Mouse (Mus musculus) heart, embryonic 16.5 days (tissue): ENCODE measurements around the gene Slc25a10. TPM values are rescaled to one million over a fixed set of nuclear protein-coding genes. Genes with fewer than 3 reads are reported as not detected.

Experiments used
- ATAC-seq: fragments of 200-750 bp; cut with Nextera tagmentation; replicated peaks from 2 replicates; pipeline ENCODE4 v1.8.0; 2017; ENCODE audit warnings: moderate number of reproducible peaks; ENCODE audit not compliant: insufficient read depth, low FRiP score; ENCODE audit errors: extremely low read depth
- H3K27ac ChIP-seq: fragments of 300-500 bp; sonication (generic); 2 replicates; pipeline ENCODE4 v1.5.1; 2014; ENCODE audit warnings: mild to moderate bottlenecking, low read length, control low read depth, moderate library complexity
- H3K27me3 ChIP-seq: fragments of 300-500 bp; sonication (generic); 2 replicates; pipeline ENCODE4 v1.6.1; 2014; ENCODE audit warnings: low read length, mixed read lengths; ENCODE audit not compliant: control insufficient read depth, insufficient read depth
- H3K36me3 ChIP-seq: fragments of 300-500 bp; sonication (generic); 2 replicates; pipeline ENCODE4 v1.6.1; 2014; ENCODE audit not compliant: control insufficient read depth, insufficient read depth
- H3K4me1 ChIP-seq: fragments of 300-500 bp; sonication (generic); 2 replicates; pipeline ENCODE4 v1.6.1; 2014; ENCODE audit warnings: low read length, mixed read lengths; ENCODE audit not compliant: control insufficient read depth, insufficient read depth
- H3K4me2 ChIP-seq: fragments of 300-500 bp; sonication (generic); 2 replicates; pipeline ENCODE4 v1.6.1; 2014; ENCODE audit warnings: low read depth, mild to moderate bottlenecking, control low read depth, low read length
- H3K4me3 ChIP-seq: fragments of 300-500 bp; sonication (generic); 2 replicates; pipeline ENCODE4 v1.5.1; 2014; ENCODE audit warnings: mild to moderate bottlenecking, control low read depth, low read length
- H3K9ac ChIP-seq: fragments of 300-500 bp; sonication (generic); 2 replicates; pipeline ENCODE4 v1.6.1; 2014; ENCODE audit warnings: low read length, control low read depth
- H3K9me3 ChIP-seq: fragments of 300-500 bp; sonication (generic); replicated peaks from 2 replicates; pipeline ENCODE4 v1.6.1; 2016; ENCODE audit warnings: low read length; ENCODE audit not compliant: control insufficient read depth
- WGBS: fragments of 180-500 bp; shearing (Covaris S2); extraction: QIAGEN DNeasy Blood & Tissue Kit; methylation state at CpG from one replicate; pipeline ENCODE4 v1.1.7; 2014; 5-methylcytosine and 5-hydroxymethylcytosine counted together
- polyA plus RNA-seq: library from polyadenylated mRNA; unstranded; fragments of >200 nt; fragmentation: Nextera tagmentation; extraction: Ambion mirVana; gene quantifications from 2 replicates; pipeline ENCODE4 v1.2.1, GENCODE M21; 2015

Gene Slc25a10
- polyA plus RNA-seq, 1 experiment from 2014 or later: 39.6 TPM

DNA sequence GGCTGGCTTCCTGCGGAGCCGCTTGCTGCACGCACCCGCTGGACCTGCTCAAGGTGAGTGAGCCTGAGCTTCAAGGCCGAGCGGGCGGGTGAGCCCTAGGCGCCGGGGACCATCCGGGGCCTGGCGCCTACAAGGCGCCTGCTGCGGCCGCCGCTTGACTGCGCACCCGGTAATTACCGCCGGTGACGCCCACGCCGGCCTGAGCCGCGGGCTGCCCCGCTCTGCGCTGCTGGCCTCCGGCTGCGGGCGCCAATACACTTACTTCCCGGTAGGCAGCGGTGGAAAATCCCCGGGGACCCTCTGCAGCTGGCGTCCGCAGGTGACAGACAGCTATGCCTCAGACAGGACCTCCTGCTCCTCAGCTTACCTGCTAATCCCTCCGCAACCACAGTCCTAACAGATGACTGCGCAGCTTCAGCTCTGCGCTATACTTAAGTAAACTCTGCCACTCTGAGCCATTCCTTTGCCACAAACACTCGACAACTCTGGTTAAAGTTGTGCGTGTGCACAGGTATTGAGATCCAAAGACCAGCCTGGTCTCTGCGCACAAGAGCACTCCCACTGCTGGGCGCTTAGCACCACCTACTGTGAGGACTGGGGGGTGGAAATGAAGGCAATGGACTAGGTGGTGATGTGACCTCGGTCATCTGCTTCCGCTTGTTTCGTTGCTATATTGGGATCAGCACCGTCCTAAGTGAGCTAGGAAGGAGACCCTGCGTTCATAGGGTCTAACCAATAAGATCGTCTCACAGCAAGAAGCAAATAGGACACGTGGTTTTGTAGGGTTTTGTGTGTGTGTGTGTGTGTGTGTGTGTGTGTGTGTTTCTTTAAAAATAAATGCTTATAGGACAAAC is 611 bp downstream of the Slc25a10 start:
- H3K9me3 ChIP-seq: no peaks in the 10 kb centered on the region
- peak overlapping the region; percentile 89 for H3K4me2 ChIP-seq
- peak overlapping the region; percentile 83 for H3K9ac ChIP-seq
- peak; percentile 50 for ATAC-seq
- H3K27ac ChIP-seq: peak overlapping the region; percentile 82
- peaks cover 24% of the 10 kb centered on the region for H3K4me1 ChIP-seq
- peaks cover 29% of the 10 kb centered on the region for H3K36me3 ChIP-seq
- peak overlapping the region; percentile 83 for H3K4me3 ChIP-seq
- no peaks in the 10 kb centered on the region for H3K27me3 ChIP-seq
- WGBS: under 1% methylated on average over 48 of the region's 48 CpGs

DNA sequence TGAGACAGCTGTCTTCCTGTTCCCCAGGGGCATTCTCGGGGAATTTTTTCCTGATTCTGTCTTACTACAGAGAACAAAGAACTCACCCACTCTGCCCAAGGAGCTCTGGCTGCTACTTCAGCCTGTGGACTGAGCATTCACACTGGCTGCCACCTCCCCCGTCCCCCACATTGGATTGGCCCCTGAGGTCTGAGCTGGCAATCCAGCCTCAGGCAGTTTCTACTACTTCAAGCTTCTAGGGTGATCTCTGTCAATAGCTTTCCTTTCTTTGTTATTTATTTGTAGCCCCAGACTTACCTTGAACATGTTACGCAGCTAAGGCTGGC is 1.2 kb downstream of the Slc25a10 start:
- peaks cover 27% of the 10 kb centered on the region for H3K36me3 ChIP-seq
- H3K9ac ChIP-seq: peak overlapping the region; percentile 83

DNA sequence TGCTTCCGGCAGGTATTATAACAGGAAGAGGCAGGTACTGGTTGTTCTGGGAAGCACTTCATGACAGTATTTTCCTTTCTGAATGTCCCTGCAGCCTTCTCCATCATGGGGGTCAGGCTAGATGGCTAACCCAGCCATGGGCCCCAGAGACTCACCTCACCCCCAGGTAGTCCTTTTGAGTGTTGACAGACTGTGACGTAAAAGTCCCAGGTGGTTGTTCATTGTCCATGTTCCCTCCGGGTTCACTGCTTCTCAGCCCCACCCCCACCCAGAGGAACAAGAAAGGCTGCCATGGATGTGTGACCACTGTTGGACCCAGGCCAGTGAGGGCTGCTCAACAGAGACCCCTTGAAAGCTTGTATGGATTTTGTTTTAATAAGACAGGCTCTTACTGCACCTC is 1.7 kb downstream of the Slc25a10 start:
- H3K27me3 ChIP-seq: no peaks in the 10 kb centered on the region
- no peaks in the 10 kb centered on the region for H3K9me3 ChIP-seq
- peak overlapping the region; percentile 89 for H3K4me2 ChIP-seq
- peaks cover 27% of the 10 kb centered on the region for H3K36me3 ChIP-seq
- no peak for ATAC-seq
- H3K4me1 ChIP-seq: peaks cover 24% of the 10 kb centered on the region
- 59% methylated on average over 3 of the region's 3 CpGs for WGBS
- peak overlapping the region; percentile 82; the same call in 1 of the 2 replicates for H3K27ac ChIP-seq
- H3K4me3 ChIP-seq: peak overlapping the region; percentile 83
- peak overlapping the region; percentile 83 for H3K9ac ChIP-seq

More for the DNA sequence above, 1.2 kb downstream of the Slc25a10 start:
- no peak for ATAC-seq
- Histone ChIP-seq H3K4me3 (peak overlapping the region; percentile 83), H3K4me2 (peak overlapping the region; percentile 89), H3K9me3 (no peaks in the 10 kb centered on the region), H3K27ac (peak overlapping the region; percentile 82), H3K4me1 (peaks cover 24% of the 10 kb centered on the region), H3K27me3 (no peaks in the 10 kb centered on the region)
- WGBS: 29% methylated on average over 3 of the region's 3 CpGs

DNA sequence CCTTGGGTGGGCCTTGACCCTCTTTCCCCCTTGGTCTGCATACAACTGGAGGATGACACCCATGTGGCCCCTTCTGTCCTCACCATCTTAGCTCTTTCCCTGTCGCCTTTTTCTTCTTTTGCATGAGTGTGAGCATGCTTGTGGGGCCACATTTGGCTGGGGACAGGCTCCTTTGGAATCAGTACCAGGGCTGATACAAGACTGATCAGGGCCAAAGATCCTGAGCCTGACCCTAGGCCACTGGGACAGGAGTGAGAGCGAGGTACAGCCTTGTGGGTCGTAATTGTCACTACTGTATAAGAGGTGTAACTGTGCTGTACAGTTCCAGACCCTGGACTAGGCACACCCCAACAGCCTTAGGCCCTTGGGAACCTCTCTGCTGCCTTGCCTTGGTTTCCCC is 2.3 kb downstream of the Slc25a10 start:
- Histone ChIP-seq H3K9ac (no peak overlapping the region), H3K27me3 (no peaks in the 10 kb centered on the region), H3K4me3 (no peak overlapping the region), H3K4me1 (peaks cover 24% of the 10 kb centered on the region), H3K27ac (no peak overlapping the region), H3K4me2 (no peak overlapping the region), H3K36me3 (peaks cover 25% of the 10 kb centered on the region), H3K9me3 (no peaks in the 10 kb centered on the region)
- no peak for ATAC-seq
- 79% methylated on average over 3 of the region's 3 CpGs for WGBS

DNA sequence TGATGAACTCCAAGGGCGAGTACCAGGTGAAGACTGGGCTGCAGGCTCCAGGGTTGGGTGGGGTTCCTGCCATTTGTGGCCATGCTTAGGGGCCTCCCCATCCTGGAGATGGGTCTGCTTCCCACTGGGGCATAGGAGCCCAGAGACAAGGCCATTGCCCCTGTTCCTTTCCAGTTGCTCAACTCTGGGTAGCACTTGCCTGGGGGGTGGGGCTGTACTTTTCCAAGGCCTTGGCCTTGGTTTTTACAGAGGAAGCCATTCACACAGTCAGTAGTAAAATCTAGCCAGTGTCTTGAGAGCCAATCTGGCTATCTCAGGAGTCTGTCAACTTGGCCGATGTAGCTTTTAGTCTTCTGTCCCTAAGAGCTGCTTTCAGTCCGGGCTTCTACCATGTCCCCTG is 5.8 kb downstream of the Slc25a10 start:
- Histone ChIP-seq H3K27ac (no peak overlapping the region), H3K9me3 (no peaks in the 10 kb centered on the region), H3K4me1 (peaks cover 15% of the 10 kb centered on the region), H3K27me3 (no peaks in the 10 kb centered on the region), H3K4me2 (no peak overlapping the region), H3K4me3 (no peak overlapping the region), H3K36me3 (peaks cover 20% of the 10 kb centered on the region), H3K9ac (no peak overlapping the region)
- WGBS: 90% methylated on average over 3 of the region's 3 CpGs
- ATAC-seq: no peak

DNA sequence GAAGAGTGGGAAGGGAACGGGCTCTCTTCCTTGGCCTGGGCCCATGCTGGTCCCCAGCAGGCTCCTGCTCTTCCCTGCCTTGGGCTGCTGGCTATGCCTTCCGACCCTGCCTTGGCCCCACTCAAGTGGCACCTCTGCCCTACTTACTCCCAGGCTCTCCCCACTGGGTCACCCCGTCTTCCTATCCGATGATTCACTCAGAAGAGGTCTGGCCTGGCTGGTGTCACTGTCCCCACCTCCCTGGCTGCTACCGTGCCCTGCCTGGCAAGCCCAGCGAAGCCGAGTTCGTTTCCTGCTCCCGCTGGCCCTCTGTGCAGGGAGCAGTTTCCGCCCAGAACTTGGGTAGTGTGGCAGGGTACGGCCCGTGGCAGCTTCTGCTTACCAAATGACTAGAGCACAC is 6.6 kb downstream of the Slc25a10 start:
- Histone ChIP-seq H3K9ac (no peak overlapping the region), H3K36me3 (peaks cover 20% of the 10 kb centered on the region), H3K4me1 (peaks cover 9% of the 10 kb centered on the region), H3K27me3 (no peaks in the 10 kb centered on the region), H3K4me3 (no peak overlapping the region), H3K27ac (no peak overlapping the region), H3K4me2 (no peak overlapping the region), H3K9me3 (no peaks in the 10 kb centered on the region)
- ATAC-seq: no peak
- WGBS: 93% methylated on average over 12 of the region's 12 CpGs

DNA sequence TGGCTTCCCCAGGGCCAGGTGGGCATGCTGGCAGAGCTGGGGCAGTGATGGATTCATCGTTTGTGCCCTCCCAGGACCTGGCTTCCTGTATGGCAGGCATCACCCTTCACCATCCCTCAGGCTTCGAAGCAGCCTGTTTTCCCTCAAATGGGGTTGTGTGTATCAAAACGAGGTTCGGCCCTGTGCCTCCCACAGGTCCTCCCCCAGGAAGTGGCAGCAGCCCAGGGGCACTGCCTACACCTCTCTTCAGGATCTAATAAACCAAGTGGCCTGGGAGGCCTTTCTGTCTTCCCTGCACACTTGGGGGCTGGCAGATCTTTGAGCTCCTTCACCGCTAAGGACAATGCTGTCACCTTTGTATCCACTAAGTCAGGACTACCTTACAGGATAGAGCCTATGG is 7.3 kb downstream of the Slc25a10 start:
- H3K36me3 ChIP-seq: peaks cover 20% of the 10 kb centered on the region

DNA sequence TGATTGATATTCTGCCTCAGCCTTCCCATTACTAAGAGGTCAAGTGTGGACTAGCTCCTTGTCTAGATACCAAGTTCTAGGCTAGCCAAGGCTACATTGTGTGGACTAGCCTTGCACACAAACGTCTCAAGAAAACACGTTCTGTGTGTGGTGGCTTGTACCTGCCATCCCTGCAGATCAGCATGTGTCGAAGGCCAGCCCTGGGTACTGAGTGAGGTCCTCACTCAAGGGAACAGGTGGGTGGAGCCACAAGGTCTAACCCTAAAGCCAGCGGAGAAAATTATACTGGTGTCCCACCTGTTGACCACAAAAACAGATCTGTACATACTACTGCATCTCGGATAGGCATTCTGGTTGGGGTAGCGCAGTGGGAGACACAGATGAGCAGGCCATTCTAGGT is 8.3 kb downstream of the Slc25a10 start:
- Histone ChIP-seq H3K4me1 (peaks cover 6% of the 10 kb centered on the region; the same call in 1 of the 2 replicates), H3K36me3 (peaks cover 20% of the 10 kb centered on the region), H3K4me3 (no peak overlapping the region), H3K27me3 (no peaks in the 10 kb centered on the region), H3K9me3 (no peaks in the 10 kb centered on the region), H3K9ac (no peak overlapping the region), H3K27ac (no peak overlapping the region), H3K4me2 (no peak overlapping the region)
- no peak for ATAC-seq
- WGBS: 77% methylated on average over 6 of the region's 6 CpGs

More for the DNA sequence above, 7.3 kb downstream of the Slc25a10 start:
- no peak overlapping the region for H3K4me3 ChIP-seq
- no peak overlapping the region for H3K27ac ChIP-seq
- H3K9ac ChIP-seq: no peak overlapping the region
- no peak for ATAC-seq
- no peaks in the 10 kb centered on the region for H3K9me3 ChIP-seq
- peaks cover 6% of the 10 kb centered on the region; the same call in 1 of the 2 replicates for H3K4me1 ChIP-seq
- no peak overlapping the region for H3K4me2 ChIP-seq
- H3K27me3 ChIP-seq: no peaks in the 10 kb centered on the region
- WGBS: 87% methylated on average over 5 of the region's 5 CpGs

DNA sequence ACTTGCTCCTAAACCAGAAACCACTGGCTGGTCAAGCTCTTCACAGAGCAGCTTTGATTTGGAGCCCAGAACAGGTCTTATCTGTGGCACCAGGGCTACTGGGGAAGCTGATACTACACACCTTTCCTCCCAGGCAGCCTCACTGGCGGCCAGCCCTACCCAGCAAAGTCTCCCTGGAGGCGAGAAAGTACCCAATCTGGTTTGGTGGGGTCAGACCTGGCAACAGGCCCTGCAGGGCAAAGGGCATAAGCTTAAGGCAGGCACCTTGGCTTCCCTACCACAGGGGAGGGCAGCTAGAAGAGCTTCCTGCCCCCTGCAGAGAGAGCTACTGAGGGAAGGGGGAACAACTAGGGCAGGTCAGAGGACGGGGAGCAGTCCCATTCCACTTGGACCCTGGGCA is 8.7 kb downstream of the Slc25a10 start:
- Histone ChIP-seq H3K4me2 (no peak overlapping the region), H3K27ac (no peak overlapping the region), H3K36me3 (peaks cover 15% of the 10 kb centered on the region), H3K4me3 (no peak overlapping the region), H3K9me3 (no peaks in the 10 kb centered on the region), H3K27me3 (no peaks in the 10 kb centered on the region), H3K9ac (peak overlapping the region; percentile 18; the same call in 1 of the 2 replicates), H3K4me1 (peaks cover 6% of the 10 kb centered on the region; the same call in 1 of the 2 replicates)
- WGBS: 16% methylated on average over 3 of the region's 3 CpGs
- no peak for ATAC-seq
